Mouse (Mus musculus) liver, adult 2 months (tissue): ENCODE data around the gene Zfp575. TPM values are rescaled to one million over a fixed set of nuclear protein-coding genes. Genes with fewer than 3 reads are reported as not detected.

Experiments
- DNase-seq: peaks from one replicate; pipeline ENCODE4 v3.0.0-alpha.2; 2011; ENCODE audit warnings: low read depth, low spot score; ENCODE audit errors: extremely low read depth
- H3K27ac ChIP-seq: fragments of 200-500 bp; replicated peaks from 2 replicates; pipeline ENCODE4 v1.5.1; 2012; ENCODE audit warnings: low read depth, mild to moderate bottlenecking, control low read depth, inconsistent platforms, low read length; ENCODE audit not compliant: insufficient read depth
- H3K27me3 ChIP-seq: fragments of 200-500 bp; 2 replicates; pipeline ENCODE4 v1.6.1; 2012; ENCODE audit warnings: mild to moderate bottlenecking, moderate library complexity, low read length, inconsistent platforms; ENCODE audit not compliant: control insufficient read depth, insufficient read depth
- H3K36me3 ChIP-seq: fragments of 200-500 bp; 2 replicates; pipeline ENCODE4 v1.6.1; 2012; ENCODE audit warnings: low read length, inconsistent platforms; ENCODE audit not compliant: control insufficient read depth, insufficient read depth
- H3K4me1 ChIP-seq: fragments of 200-500 bp; 2 replicates; pipeline ENCODE4 v1.6.1; 2011; ENCODE audit warnings: low read length; ENCODE audit not compliant: control insufficient read depth, insufficient read depth
- H3K4me3 ChIP-seq: fragments of 200-500 bp; 2 replicates; pipeline ENCODE4 v1.5.1; 2011; ENCODE audit warnings: low read depth, mild to moderate bottlenecking, control low read depth, low read length, moderate library complexity; ENCODE audit not compliant: insufficient read depth
- H3K79me2 ChIP-seq: fragments of 200-500 bp; 2 replicates; pipeline ENCODE4 v1.6.1; 2012; ENCODE audit warnings: inconsistent platforms, mild to moderate bottlenecking, low read length, moderate library complexity; ENCODE audit not compliant: control insufficient read depth, insufficient read depth
- H3K9ac ChIP-seq: fragments of 200-500 bp; 2 replicates; pipeline ENCODE4 v1.6.1; 2012; ENCODE audit warnings: low read depth, mild to moderate bottlenecking, control low read depth, inconsistent platforms, low read length
- CTCF ChIP-seq: fragments of 200-500 bp; IDR thresholded peaks from 2 replicates; pipeline ENCODE4 v1.5.1; 2011; ENCODE audit warnings: low read depth, low read length, control low read depth
- POLR2A ChIP-seq: fragments of 200-500 bp; IDR thresholded peaks from 2 replicates; pipeline ENCODE4 v1.6.1; 2011; ENCODE audit warnings: low read length, control low read depth; ENCODE audit not compliant: insufficient read depth; ENCODE audit errors: extremely low read depth
- WGBS: fragments of 180-500 bp; shearing (Covaris S2); methylation state at CpG from one replicate; pipeline ENCODE4 v1.1.7; 2018; 5-methylcytosine and 5-hydroxymethylcytosine counted together
- polyA plus RNA-seq: library from polyadenylated mRNA; depleted of rRNA; stranded (reverse); fragments of >200 nt; gene quantifications from 2 replicates; pipeline ENCODE4 v1.2.3, GENCODE M21; 2012; rRNA removed
- total RNA-seq: library from RNA; depleted of rRNA; stranded (reverse); fragments of >200 nt; gene quantifications from 2 replicates; pipeline ENCODE4 v1.2.3, GENCODE M21; 2014; rRNA removed

Zfp575 gene
- total RNA-seq (not detected in 2 replicates), polyA plus RNA-seq (0.02 TPM in 1 of 2 replicates, not detected in the other)

DNA sequence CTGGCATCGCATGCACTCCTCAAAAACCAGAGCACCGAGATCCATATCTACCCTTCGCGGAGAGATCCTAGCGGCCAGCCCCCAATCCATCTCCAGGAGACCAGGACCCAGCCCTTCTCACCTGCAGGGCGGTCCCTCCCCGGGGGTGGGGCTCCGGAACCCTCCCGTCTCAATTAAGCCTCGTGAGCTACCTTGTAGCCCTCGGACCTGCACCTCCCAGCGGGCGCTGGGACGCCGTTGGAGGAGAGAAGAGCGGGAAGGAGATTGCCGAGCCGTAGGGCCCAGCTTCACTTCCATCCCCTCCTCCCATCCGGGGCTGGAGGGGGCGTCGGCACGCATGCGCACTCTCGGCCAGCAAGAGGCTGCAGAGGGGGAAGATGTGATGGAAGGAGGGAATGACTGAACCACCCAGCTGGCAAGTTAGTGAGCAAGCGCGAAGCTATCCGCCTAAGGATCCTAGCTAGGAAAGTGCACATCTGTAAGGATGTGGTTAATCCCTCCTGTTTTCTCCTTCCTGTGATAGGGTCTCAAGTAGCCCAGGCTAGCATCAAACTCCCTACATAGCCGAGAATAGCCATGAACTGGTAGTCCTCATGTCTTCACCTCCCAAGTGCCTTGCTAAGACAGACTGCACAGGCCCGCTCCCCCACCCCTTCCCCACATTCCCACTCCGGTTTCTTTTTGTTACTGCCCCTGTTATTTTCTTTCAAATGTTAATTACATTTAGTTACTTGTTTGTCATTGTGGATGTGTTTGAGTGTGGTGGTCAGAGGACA is at the start of gene Zfp575, which contains the start of gene Ethe1:
TSS of gene Zfp575 (minus strand) at position 312 of the 776 bp plus-strand sequence.
TSS of gene Ethe1 (plus strand) at position 214 of the 776 bp plus-strand sequence.
- 25% methylated on average over 30 of the region's 30 CpGs for WGBS
- no peak within 1 kb of the TSS for H3K27ac ChIP-seq
- H3K27me3 ChIP-seq = peaks cover 3% of the 10 kb centered on the region; the same call in 1 of the 2 replicates
- H3K79me2 ChIP-seq = no peaks in the 10 kb centered on the region
- peak within 1 kb of the TSS; percentile 21; the same call in 1 of the 2 replicates for H3K9ac ChIP-seq
- H3K36me3 ChIP-seq = no peaks in the 10 kb centered on the region
- peak within 1 kb of the TSS; percentile 32; the same call in 1 of the 2 replicates for H3K4me3 ChIP-seq
- TF ChIP-seq CTCF = no peak
- TF ChIP-seq POLR2A = no peak
- no peaks in the 10 kb centered on the region; the same call in 1 of the 2 replicates for H3K4me1 ChIP-seq
- no peak for DNase-seq

DNA sequence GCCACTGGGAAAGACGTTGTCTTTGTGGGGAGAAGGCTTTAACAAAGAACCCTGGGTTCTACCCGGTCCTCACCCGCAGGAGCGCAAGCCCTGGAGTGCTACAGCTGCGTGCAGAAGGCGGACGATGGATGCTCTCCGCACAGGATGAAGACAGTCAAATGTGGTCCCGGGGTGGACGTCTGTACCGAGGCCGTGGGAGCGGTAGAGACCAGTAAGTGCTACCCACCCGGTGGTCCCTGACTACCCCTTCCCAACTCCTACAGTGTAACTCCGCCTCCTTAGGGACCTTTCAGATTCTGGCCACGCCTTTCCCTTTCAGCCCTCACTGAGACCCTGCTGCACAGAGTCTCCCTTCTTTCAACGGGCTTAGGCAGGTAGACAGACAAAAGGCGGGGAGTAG is 49.6 kb upstream of the Zfp575 start:
- no peak for DNase-seq
- Histone ChIP-seq H3K9ac (no peak overlapping the region), H3K79me2 (no peaks in the 10 kb centered on the region), H3K4me3 (no peak overlapping the region), H3K27me3 (peaks cover 5% of the 10 kb centered on the region; the same call in 1 of the 2 replicates), H3K27ac (no peak overlapping the region), H3K36me3 (no peaks in the 10 kb centered on the region), H3K4me1 (peaks cover 5% of the 10 kb centered on the region)
- whole genome bisulfite sequencing = 11% methylated on average over 18 of the region's 18 CpGs
- TF ChIP-seq CTCF (no peak), POLR2A (no peak)

DNA sequence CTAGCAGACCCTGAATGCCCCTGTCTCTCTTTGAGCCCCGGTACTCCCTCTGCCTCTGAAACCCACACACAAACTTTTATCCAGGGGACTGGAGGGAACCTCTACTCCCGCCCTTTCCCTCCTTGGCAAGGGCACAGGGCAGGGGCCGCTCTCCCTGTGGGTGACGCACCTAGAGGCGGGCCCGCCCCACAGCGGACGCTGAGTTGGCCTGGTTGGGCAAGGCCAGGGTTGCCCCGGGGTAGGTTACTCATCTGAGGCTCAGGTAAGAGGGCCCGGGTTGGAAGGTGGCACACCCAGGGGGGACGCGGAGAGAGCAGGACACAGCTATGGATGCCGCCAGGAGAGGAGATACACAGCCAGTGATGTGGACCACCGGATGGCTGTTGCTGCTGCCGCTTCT is 48.8 kb upstream of the Zfp575 start, which contains the start of gene Lypd3:
TSS of gene Lypd3 (plus strand) at position 287 of the 400 bp plus-strand sequence.
- no peak within 1 kb of the TSS for H3K27ac ChIP-seq
- H3K9ac ChIP-seq = no peak within 1 kb of the TSS
- H3K4me3 ChIP-seq = no peak within 1 kb of the TSS
- no peak for DNase-seq
- peaks cover 5% of the 10 kb centered on the region; the same call in 1 of the 2 replicates for H3K27me3 ChIP-seq
- H3K79me2 ChIP-seq = no peaks in the 10 kb centered on the region
- TF ChIP-seq CTCF (no peak), POLR2A (no peak)
- no peaks in the 10 kb centered on the region for H3K36me3 ChIP-seq
- 26% methylated on average over 15 of the region's 15 CpGs for WGBS
- peaks cover 5% of the 10 kb centered on the region for H3K4me1 ChIP-seq

DNA sequence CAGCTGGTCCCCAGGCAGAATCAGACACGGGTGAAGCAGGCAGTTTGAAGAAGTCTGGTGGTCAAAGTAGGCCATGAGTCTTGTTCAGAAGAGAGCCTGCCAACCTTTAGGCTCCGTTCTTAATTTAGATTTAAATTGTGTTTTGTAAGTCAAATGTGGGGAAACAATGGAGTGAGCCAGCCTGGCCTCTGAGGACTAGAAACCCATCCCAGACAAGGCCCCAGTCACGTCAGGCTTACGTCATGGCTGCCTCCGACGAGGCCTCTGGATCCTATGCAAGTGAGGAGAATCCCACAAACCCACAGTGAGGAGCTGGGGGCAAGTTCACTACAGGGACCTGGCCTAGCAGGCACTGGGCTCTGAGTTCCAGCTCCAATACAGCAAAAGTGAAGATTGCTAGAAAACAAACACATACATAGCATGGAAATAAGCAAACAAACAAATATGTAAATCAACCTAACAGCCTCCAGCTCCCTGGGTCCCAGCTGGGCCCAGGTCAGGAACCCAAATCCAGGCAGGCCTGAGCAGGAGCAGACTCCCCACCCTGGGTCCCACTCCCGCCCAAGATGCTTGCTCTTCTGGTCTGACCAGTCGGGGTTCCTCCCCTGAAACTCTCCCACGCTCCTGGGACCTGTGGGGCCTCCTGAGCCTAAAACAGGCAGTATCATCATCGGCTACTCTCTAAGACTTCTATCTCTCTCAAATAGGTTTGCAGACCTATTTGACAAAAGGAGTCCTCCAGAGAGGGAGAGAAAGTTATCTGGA is 42.9 kb upstream of the Zfp575 start:
- H3K4me3 ChIP-seq = no peak overlapping the region
- H3K36me3 ChIP-seq = peaks cover under 1% of the 10 kb centered on the region; the same call in 1 of the 2 replicates
- no peak overlapping the region for H3K27ac ChIP-seq
- H3K9ac ChIP-seq = no peak overlapping the region
- TF ChIP-seq CTCF (no peak), POLR2A (no peak)
- WGBS = 92% methylated on average over 10 of the region's 10 CpGs
- no peaks in the 10 kb centered on the region for H3K4me1 ChIP-seq
- no peak for DNase-seq
- no peaks in the 10 kb centered on the region for H3K79me2 ChIP-seq
- no peaks in the 10 kb centered on the region for H3K27me3 ChIP-seq

DNA sequence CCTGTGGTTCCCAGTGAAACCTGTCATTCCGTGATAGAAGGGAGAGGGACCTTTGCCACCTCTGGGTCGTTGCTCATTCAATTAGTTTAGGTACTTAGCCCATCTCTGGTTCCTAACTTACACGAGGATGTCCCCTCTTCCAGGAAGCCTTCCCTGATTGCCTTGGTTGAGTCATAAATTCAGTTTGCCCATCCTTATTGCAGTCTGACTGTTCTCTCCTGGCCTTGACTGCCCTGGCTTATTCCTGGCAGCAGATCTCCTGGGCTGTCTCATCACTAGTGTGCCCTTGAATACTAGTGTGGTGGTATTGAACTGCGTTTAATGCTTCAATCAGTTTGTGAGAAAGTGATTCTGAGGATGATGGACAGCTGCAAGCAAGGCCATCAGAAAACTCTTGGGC is 42.2 kb upstream of the Zfp575 start:
- H3K27ac ChIP-seq = no peak overlapping the region
- no peaks in the 10 kb centered on the region for H3K4me1 ChIP-seq
- no peaks in the 10 kb centered on the region for H3K27me3 ChIP-seq
- TF ChIP-seq CTCF (no peak), POLR2A (no peak)
- H3K9ac ChIP-seq = no peak overlapping the region
- no peak for DNase-seq
- H3K4me3 ChIP-seq = no peak overlapping the region
- peaks cover 2% of the 10 kb centered on the region; the same call in 1 of the 2 replicates for H3K36me3 ChIP-seq
- H3K79me2 ChIP-seq = no peaks in the 10 kb centered on the region
- WGBS = 78% methylated on average over 4 of the region's 4 CpGs
